ENCODE assay signal across 9 mouse cellular contexts in the genomic region with DNA sequence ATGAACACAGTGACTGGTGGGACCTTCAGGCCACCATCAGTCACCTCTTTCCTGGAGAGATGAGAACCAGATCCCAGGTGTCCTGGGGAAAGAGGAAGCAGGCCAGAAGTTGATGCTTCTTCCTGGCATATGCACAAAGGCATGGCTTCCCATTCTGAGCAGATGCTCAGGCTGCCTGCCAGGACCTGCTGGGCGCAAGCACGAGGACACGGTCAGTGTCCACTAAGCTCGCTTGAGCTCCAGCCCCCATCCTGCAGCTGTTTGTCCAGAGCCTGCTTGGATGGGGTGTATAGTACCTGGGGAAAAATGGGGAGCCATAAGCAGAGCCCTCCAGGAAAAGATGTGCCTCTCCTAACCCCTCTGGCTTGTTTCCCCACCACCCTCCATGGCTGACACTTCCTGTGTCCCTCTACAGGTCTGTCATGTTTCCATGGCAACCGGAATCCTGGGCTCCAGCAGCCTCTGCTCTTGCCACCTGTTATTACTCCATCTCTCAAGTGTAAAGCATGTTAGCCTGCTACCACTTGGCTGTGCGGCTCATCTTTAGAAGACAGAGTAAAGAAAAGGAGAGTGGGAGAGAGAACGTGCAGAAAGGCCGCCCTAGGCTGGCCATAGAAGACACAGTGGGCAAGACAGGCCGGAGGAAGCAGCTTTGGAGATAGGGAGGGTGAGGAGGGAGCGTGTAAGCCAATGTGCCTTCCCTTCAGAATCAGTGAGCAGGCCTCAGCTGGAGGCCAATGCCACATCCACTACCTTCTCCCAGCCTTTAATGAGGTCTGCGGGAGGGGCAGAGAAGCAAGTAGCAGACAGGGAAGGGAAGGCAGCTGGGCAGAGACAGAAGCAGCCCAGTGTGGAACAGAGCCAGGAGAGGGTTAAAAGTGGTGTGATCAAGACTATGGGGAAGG.
DNase-seq lines count a peak whose midpoint lies in the region; ATAC-seq lines count a peak whose summit lies in the region.
"Had no signal": no experiment of that assay in that cellular context is flagged by ENCODE, and none has a peak within 500 bp of the region (broad histone marks: within the 10 kb centered on the region; RNA-seq: fewer than 3 reads in every experiment).

No protein-coding gene starts in this region.

- H3K4me3 ChIP-seq in limb, embryonic 11.5 days (ENCODE audit: low read depth, low read length), result no peak overlapping the region
- no peak overlapping the region for H3K4me3 ChIP-seq in limb, embryonic 10.5 days
- H3K4me3 ChIP-seq in hindbrain, embryonic 13.5 days, result no peak overlapping the region

- ATAC-seq in limb, embryonic 11.5 days (ENCODE audit: insufficient number of reproducible peaks, low FRiP score, low TSS enrichment, low read depth), result peak; percentile 57; the same call in 1 of the 2 replicates
- peak; percentile 76 for ATAC-seq in hindbrain, embryonic 13.5 days (ENCODE audit: low FRiP score)
- ATAC-seq: Patski had no signal

- H3K27ac ChIP-seq in limb, embryonic 11.5 days (replicated peaks; ENCODE audit: low read depth, low read length), result no peak overlapping the region
- no peak overlapping the region for H3K27ac ChIP-seq in limb, embryonic 10.5 days
- H3K27ac ChIP-seq in hindbrain, embryonic 13.5 days, result peak overlapping the region; percentile 87

- H3K9ac ChIP-seq in limb, embryonic 11.5 days (ENCODE audit: low read length), result no peak overlapping the region
- H3K9ac ChIP-seq in hindbrain, embryonic 13.5 days, result no peak overlapping the region

- no peaks in the 10 kb centered on the region for H3K36me3 ChIP-seq in limb, embryonic 11.5 days (ENCODE audit: control insufficient read depth, insufficient read depth, low read length)
- no peaks in the 10 kb centered on the region for H3K36me3 ChIP-seq in limb, embryonic 10.5 days
- H3K36me3 ChIP-seq in hindbrain, embryonic 13.5 days, result no peaks in the 10 kb centered on the region

- WGBS in limb, embryonic 11.5 days, result 72% methylated on average over 11 of the region's 11 CpGs
- WGBS in limb, embryonic 10.5 days, result 80% methylated on average over 11 of the region's 11 CpGs
- 53% methylated on average over 11 of the region's 11 CpGs for WGBS in hindbrain, embryonic 13.5 days

- H3K9me3 ChIP-seq in limb, embryonic 11.5 days (ENCODE audit: control insufficient read depth, low read length), result no peaks in the 10 kb centered on the region
- H3K9me3 ChIP-seq in limb, embryonic 10.5 days (replicated peaks), result no peaks in the 10 kb centered on the region
- no peaks in the 10 kb centered on the region for H3K9me3 ChIP-seq in hindbrain, embryonic 13.5 days

- peaks cover 7% of the 10 kb centered on the region; the same call in 1 of the 2 replicates for H3K4me1 ChIP-seq in limb, embryonic 11.5 days (ENCODE audit: control insufficient read depth, insufficient read depth, low read length)
- H3K4me1 ChIP-seq in limb, embryonic 10.5 days, result peaks cover 19% of the 10 kb centered on the region
- peaks cover 27% of the 10 kb centered on the region for H3K4me1 ChIP-seq in hindbrain, embryonic 13.5 days (replicated peaks)

- no peak for DNase-seq in limb, embryonic 11.5 days (ENCODE audit: low spot score)
- no peak for DNase-seq in limb, embryonic 10.5 days (ENCODE audit: low spot score)
- DNase-seq in cerebellum, postnatal 4 days (ENCODE audit: low spot score in 2 of 2), result peak; percentile 44 to 87
- DNase-seq in retina, postnatal 1 day, result peak; percentile 73
- DNase-seq in urinary bladder, postnatal 14 days (ENCODE audit: low spot score), result no peak
- DNase-seq in heart, adult 11 months, result no peak
- no peak for DNase-seq in thymus, postnatal 25 days

- no peak overlapping the region for H3K4me2 ChIP-seq in limb, embryonic 11.5 days (ENCODE audit: low read depth, severe bottlenecking)
- H3K4me2 ChIP-seq in hindbrain, embryonic 13.5 days, result no peak overlapping the region

- no peaks in the 10 kb centered on the region for H3K27me3 ChIP-seq in limb, embryonic 11.5 days (ENCODE audit: control insufficient read depth, insufficient read depth, low read length)
- H3K27me3 ChIP-seq in limb, embryonic 10.5 days (ENCODE audit: low read depth, poor library complexity, severe bottlenecking), result no peaks in the 10 kb centered on the region
- H3K27me3 ChIP-seq in hindbrain, embryonic 13.5 days, result no peaks in the 10 kb centered on the region

Comparison
In these comparisons a context has a peak if more than half of its experiments do, and no peak if none do; other contexts are left out.
1. DNase-seq: peak in cerebellum, postnatal 4 days (2 of 2) and retina, postnatal 1 day (single experiment); none in limb, embryonic 11.5 days (single experiment), limb, embryonic 10.5 days (single experiment), urinary bladder, postnatal 14 days (single experiment), heart, adult 11 months (single experiment) and thymus, postnatal 25 days (single experiment).